Mouse (Mus musculus) hematopoietic stem cell, adult 5-6 weeks (primary cell): ENCODE data around the gene Nrm. TPM values are rescaled to one million over a fixed set of nuclear protein-coding genes. Genes with fewer than 3 reads are reported as not detected.

Experiments
- total RNA-seq: library from RNA; stranded (forward); fragments of 172-1452, 232-1000 nt; gene quantifications from 2 replicates; pipeline ENCODE4 v1.2.3, GENCODE M21; 2017

The Nrm gene
- total RNA-seq, 1 experiment from 2014 or later, result 53.1 TPM

Other genes with a start within 250 kb of the Nrm start
- gene Gm9573, start 234.7 kb upstream of the Nrm start, total RNA-seq, result not detected in 2 replicates
- gene Mucl3, start 217.6 kb upstream of the Nrm start, total RNA-seq, result not detected in 2 replicates
- 11.3 and 12.6 TPM in 2 replicates for gene Vars2, start 193.7 kb upstream of the Nrm start, total RNA-seq
- 14.1 and 17.3 TPM in 2 replicates for gene Gtf2h4, start 187.6 kb upstream of the Nrm start, total RNA-seq
- gene Ddr1, start 156.7 kb upstream of the Nrm start, total RNA-seq, result 0.75 TPM in 1 of 2 replicates, not detected in the other
- 128 and 182 TPM in 2 replicates for gene Ier3, start 39.6 kb upstream of the Nrm start, total RNA-seq
- gene Flot1, start 38.1 kb upstream of the Nrm start, total RNA-seq, result 134 and 140 TPM in 2 replicates
- 873 and 988 TPM in 2 replicates for gene Tubb5, start 23.0 kb upstream of the Nrm start, total RNA-seq
- 26.0 and 40.0 TPM in 2 replicates for gene Mdc1, start 19.8 kb upstream of the Nrm start, total RNA-seq
- gene Ppp1r18, start 4.3 kb downstream of the Nrm start, total RNA-seq, result 35.9 and 44.0 TPM in 2 replicates
- 39.1 and 57.0 TPM in 2 replicates for gene Dhx16, start 18.5 kb downstream of the Nrm start, total RNA-seq
- gene 2310061I04Rik, start 36.1 kb downstream of the Nrm start, total RNA-seq, result 4.9 and 17.4 TPM in 2 replicates
- gene Atat1, start 48.8 kb downstream of the Nrm start, total RNA-seq, result 13.0 and 18.1 TPM in 2 replicates
- 47.0 and 51.8 TPM in 2 replicates for gene Mrps18b, start 55.1 kb downstream of the Nrm start, total RNA-seq
- 175 and 218 TPM in 2 replicates for gene Ppp1r10, start 55.1 kb downstream of the Nrm start, total RNA-seq
- 139 and 356 TPM in 2 replicates for gene Abcf1, start 108.4 kb downstream of the Nrm start, total RNA-seq
- 18.3 and 22.1 TPM in 2 replicates for gene Gnl1, start 118.5 kb downstream of the Nrm start, total RNA-seq
- gene Prr3, start 118.9 kb downstream of the Nrm start, total RNA-seq, result 15.4 and 27.2 TPM in 2 replicates
- gene H2-T24, start 159.2 kb downstream of the Nrm start, total RNA-seq, result 16.8 and 23.6 TPM in 2 replicates
- 197 and 236 TPM in 2 replicates for gene H2-T23, start 171.5 kb downstream of the Nrm start, total RNA-seq
- 66.7 and 102 TPM in 2 replicates for gene H2-T22, start 181.4 kb downstream of the Nrm start, total RNA-seq
- not detected in 2 replicates for gene Gm6034, start 181.6 kb downstream of the Nrm start, total RNA-seq
- not detected in 2 replicates for gene Gm11127, start 197.1 kb downstream of the Nrm start, total RNA-seq